Mouse (Mus musculus) right cerebral cortex, adult 18-20 months (tissue): ENCODE results near the gene Sept8.
"Not testable (repeated sequence)": the region's sequence is repeated elsewhere in the genome, so short reads cannot be mapped to it uniquely, and the experiment has no call there.

Experiments
- DNase-seq: peaks from one replicate; pipeline ENCODE4 v3.0.0; 2022; ENCODE audit warnings: mixed read lengths

Gene Sept8

DNA sequence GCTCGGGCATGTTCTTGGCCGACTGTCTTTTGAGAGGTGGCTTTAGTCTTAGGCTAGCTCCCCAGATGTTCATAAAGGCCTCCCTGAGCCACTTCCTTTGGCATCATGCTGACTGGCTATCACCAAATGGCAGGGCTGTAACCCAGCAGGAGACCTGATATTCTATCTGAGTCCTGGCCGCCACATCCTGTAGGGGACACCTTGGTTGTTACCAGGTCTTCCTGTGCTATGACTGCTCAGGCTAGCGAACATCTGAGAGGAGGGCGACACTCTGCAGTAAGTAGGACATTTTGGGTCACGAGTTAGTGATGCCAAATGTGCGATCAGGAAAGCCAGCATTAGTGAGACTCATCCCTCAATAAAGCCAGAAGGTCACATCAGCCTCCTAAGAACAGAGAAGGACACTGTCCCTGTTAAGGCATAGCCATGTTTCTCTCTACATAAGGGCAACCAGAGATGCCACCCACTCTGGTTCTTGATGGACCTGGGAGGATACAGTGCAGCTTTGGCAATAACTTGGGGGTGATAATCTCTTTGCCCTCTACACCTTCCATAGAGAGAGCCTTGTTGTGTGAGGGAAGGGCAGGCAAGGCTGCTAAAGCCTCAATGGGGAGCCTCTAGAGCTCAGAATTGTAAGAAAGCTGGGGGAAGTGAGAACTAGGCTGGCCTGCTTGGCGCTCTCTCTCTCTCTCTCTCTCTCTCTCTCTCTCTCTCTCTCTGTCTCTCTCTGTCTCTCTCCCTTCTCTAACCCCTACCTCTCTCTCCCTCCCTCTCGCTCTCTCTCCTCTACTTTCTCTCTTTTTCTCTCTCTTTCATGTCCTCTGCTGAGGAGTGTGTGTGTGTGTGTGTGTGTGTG lies 9.6 kb downstream of the Sept8 start:
- no peak for DNase-seq

DNA sequence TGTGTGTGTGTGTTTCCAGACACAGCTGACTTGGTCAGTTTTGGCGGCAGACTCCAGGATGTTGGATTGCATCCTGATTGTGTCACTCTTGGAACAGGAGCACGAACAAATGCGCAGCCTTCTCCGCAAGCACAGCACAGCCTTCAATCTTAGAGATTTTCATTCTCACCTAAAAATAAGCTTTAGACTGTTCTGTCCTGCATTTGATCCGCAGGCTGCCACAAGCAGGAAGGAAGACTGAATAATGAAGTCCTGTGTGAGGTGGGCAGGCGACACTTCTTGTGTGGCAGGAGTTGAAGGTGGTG lies 10.1 kb downstream of the Sept8 start:
- peak; percentile 78 for DNase-seq

GRCm38 (mm10) chr11:53530001-53530400 lies 10.9 kb downstream of the Sept8 start:
- DNase-seq: no peak

DNA sequence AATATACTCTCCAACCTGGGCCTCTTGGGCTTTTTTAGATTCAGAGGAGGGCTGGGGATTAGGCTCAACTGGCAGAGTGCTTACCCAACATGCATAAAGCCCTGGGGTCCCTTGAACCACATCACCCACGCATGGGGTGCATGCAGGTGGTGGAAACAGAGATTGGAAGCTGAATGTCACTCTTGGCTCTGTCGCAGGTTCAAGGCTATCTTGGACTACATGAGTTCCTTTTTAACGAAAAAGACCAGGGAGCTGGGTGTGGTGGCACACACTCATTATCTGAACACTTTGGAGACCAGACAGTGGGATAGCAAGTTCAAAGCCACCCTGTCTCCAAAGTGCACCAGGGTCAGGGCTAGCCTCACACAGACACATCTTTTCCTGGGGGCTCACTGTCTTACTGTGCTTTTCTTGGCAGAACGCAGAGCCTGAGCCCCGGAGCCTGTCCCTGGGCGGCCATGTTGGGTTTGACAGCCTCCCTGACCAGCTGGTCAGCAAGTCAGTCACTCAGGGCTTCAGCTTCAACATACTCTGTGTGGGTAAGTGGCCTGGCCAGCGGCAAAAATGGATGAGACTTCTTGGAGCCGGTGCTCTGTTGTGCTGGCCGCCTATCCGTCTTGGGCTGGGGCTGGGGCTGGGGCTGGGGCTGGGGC lies 12.6 kb downstream of the Sept8 start:
- no peak for DNase-seq

- no peak for DNase-seq
These were observed 13.2 kb downstream of the Sept8 start for GRCm38 (mm10) chr11:53532231-53532620.

DNA sequence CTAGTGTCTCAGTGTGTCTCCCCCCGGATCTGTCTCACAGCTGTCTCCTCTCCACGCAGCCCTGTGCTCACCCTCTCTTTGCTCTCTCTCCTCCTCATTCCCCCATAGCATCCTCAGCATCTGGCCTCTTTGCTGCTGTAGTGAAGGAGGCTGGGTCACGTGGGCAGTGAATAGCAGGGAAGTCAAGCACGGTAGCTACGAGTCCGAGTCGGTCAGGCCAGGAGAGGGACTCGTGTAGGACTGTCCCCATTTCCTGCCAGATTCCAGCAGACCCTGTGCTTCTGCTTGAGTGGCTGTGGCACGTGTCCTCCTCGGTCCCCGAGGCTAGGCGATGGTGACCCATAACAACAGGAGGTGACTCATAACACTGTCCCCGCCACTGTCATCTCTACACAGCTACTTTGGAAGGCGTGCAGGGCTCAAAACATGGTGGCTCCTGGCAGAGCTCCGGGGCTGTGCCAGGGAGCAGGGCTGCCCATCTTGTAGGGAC lies 20.0 kb downstream of the Sept8 start:
- DNase-seq: no peak

- DNase-seq: no peak
These were observed 21.3 kb downstream of the Sept8 start for GRCm38 (mm10) chr11:53540394-53540793.

DNA sequence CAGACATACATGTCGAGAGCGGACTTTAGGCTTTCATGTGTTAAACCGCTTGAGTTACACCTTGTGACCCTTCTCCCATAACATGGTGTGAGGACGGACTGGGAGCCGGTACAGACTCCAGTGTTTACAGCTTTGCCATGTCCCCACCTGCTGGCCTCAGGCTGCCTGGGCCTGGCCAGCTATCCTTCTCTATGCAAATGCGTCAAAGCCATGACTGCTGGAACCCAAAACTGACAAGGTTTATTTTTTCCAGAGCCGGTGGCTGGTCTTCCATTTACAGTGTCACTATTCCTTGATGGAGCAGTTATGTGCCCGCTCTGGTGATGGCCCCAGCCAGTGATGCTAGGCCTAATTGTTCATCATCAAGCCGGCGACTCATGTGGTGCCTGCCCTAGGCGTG lies 22.2 kb downstream of the Sept8 start:
- no peak for DNase-seq

DNA sequence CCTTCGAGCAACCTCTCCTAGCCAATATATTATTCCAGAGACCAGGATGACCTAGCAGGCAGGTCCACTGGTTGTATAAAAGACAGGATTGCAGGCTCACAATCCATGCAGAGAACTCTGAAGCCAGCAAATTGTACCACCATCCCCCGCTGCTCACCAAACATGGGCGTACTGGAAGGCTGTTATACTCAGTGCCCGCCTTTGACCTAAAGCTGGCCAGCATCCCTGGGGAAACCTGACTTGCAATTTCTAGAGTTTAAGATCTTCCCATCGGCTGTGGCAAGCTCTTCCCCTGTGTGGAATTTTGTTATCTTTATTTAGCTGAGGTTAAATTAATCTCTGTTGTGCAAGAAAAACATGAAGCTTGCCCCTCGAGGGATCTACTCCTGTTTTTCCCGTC lies 24.0 kb downstream of the Sept8 start:
- no peak for DNase-seq

DNA sequence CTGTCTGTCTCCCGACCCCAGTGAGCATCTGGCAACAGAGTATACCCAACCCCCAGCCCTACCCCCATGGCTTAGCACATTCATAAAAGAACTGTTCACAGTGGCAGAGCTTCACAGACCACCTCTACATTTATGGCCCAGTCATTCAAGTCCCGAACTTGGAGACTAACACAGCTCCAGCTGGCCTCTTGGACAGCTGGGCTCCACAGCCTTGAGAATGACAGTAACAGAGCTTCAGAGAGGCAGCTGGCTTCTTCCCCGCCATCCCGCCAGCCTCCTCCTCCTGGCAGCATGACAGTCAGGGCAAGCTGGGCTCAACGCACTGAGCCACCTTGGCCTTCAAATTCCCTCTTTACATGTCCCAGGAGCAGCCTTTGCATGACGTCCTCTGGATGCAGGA lies 27.2 kb downstream of the Sept8 start:
- no peak for DNase-seq

- no peak for DNase-seq
These were observed 28.5 kb downstream of the Sept8 start for GRCm38 (mm10) chr11:53547566-53547965.

DNA sequence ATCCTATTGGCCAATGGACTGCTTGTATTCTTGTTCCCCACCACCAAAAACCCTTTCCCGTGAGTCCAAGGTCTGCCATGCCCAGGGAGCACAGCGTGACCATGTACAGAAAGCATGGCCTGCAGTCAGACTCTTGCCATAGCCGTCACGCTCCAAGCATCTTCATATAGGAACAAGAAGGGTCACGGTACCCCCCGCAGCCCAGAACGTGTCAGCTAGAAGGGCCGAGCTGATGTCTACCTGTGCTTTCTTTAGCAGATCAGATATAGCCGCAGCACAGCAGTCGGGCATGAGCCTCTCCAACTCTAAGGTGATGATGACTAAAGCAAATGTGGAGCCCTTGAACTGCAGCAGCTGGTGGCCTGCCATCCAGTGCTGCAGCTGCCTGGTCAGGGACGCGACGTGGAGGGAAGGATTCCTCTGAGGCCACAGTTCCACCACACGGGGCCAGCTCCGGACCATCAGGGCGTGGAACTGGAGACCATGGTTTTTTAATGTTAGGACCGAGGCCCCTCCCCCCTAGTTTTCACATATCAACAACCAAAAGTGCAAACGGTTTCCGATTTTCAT lies 29.1 kb downstream of the Sept8 start:
- no peak for DNase-seq

DNA sequence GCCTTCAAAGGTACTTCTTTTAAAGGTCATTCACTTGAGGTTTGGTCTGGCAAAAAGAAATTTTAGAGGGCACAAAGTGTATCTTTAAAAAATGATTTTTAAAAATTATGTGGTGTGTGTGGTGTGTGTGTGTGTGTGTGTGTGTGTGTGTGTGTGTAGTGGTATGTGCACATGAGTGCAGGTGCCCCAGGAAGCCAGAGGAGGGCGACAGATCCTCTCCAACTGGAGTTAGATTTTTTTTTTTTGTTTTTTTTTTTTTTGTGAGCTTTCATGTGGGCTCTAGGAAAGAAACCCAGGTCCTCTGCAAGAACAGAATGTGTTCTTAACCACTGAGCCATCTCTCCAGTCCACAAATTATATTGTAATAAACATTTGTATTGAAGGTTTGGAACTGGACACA lies 31.7 kb downstream of the Sept8 start:
- no peak for DNase-seq

- DNase-seq: no peak
These were observed 32.7 kb downstream of the Sept8 start for GRCm38 (mm10) chr11:53551754-53552153.

DNA sequence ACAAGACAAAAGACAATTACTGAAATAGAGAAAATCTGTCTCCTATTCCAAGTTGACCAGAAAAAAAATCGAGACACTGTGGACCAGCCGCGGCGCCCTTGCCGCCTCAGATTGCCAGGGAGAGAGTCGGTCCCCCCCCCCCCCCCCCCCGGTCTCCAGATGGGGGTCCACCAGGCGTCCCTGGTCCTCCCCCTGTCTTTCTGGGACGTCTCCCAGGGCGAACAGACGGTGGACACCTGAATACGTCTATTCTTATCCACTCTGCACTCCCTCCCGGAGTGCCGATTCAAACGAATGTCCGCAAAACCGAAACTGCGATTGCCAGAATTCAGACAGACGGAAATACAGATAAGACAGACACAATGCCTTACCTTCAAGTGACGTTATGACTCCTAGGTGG lies 37.5 kb downstream of the Sept8 start:
- not testable (repeated sequence) for DNase-seq

DNA sequence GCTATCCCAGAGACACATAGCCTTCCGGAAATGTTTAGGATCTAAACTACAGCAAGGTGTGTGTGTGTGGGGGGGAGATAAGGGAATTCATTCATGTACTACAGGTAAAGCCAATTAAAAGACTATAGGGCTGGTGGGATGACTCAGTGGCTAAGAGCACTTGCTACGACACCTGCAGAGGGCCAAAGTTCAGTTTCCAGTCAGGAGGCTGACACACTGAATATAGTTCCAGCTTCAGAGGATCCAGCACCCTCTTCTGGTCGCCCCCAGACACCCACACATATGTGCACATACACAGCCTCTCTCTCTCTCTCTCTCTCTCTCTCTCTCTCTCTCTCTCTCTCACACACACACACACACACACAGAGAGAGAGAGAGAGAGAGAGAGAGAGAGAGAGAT lies 38.9 kb downstream of the Sept8 start:
- DNase-seq: not testable (repeated sequence)

DNA sequence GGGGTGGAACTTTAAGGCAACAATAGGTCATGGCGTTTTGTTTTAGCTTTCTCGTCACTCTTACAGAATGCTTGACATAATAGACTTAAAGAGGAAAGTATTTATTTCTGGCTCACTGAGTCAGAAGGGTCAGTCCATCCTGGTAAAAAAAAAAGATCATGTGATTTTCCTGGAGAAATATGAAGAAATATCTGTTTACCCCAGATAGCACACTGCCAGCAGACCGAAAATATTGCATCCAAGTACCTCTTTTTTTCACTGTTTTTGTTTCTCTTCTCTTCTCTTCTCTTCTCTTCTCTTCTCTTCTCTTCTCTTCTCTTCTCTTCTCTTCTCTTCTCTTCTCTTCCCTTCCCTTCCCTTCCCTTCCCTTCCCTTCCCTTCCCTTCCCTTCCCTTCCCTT lies 40.9 kb downstream of the Sept8 start:
- DNase-seq: not testable (repeated sequence)

- DNase-seq: no peak
These were observed 42.9 kb downstream of the Sept8 start for GRCm38 (mm10) chr11:53561986-53562385.

GRCm38 (mm10) chr11:53566646-53567045 lies 47.6 kb downstream of the Sept8 start:
- DNase-seq: no peak

DNA sequence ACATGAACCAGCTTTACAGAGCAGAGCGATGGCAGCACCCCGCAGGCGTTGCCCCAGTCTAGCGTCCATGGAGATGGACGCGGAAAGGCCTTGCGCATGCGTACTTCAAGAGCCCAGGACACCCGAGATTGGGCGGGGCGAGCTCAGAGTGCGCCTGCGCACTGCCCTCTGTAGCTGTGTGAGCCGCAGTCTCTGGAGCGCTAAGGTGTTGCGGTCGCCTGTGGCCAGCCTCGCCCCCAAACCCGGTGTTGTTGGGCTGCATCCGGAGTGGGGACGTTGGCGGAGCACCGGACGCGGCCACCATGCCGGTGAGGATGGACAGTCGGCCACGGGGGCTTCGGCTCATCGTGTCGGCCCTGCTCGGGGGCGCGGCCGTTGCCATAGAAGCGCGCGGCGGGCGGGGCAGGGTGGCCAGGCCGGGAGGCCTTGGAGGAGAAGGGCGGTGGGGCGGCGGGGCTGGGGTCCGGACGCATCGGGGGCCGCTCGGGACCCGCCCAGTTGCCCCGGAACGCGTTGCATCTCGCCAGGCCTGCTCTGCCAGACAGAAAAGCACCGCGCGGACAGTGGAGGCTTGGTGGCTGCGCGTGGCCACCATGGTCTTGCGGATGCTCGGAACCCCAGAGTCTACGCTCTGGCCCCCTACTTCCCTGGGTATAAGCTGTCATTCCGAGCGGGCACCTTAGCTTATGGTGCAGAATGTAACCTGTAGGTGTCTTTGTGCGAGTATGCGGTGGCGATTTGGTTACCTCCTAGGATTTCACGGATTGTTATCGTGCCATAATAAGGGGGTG lies 48.4 kb downstream of the Sept8 start, which contains the start of gene Kif3a:
Kif3a (plus strand) TSS at position 156 of the 791 bp plus-strand sequence.
- peak; percentile 96 for DNase-seq

GRCm38 (mm10) chr11:53580562-53580961 lies 61.5 kb downstream of the Sept8 start:
- DNase-seq: no peak

DNA sequence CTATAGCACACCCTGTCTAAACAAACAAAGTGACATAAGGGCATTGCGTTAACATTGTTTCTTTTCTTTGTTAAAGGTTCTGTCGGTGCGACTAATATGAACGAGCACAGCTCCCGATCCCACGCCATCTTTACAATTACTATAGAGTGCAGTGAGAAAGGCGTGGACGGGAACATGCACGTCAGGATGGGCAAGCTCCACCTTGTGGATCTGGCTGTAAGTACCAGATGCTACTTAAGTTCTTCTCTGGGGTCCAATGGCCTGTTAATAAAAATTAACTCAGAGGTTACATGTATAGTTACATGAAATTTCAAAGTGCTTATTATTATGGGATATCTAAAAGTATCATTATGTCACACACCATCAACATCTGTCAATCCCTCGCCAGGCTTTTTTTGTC lies 64.1 kb downstream of the Sept8 start:
- DNase-seq: no peak

- DNase-seq: peak; percentile 15
These were observed 65.8 kb downstream of the Sept8 start for GRCm38 (mm10) chr11:53584849-53585248.
